Mouse (Mus musculus) CH12.LX (cell line): Measurements from ENCODE around the gene Grrp1.
A peak's percentile ranks its signal among the peaks of the same experiment; 100 is the strongest.

Source experiments
- CHD2 ChIP-seq: IDR thresholded peaks from 2 replicates; pipeline ENCODE4 v1.6.1; 2011; ENCODE audit warnings: low read length, improper control_type of control experiment
- CTCF ChIP-seq, 2 experiments: IDR thresholded peaks in 1 of 2; conservative IDR thresholded peaks in 1 of 2; 2 replicates each; pipeline ENCODE4 v1.5.1; 2011 to 2012; ENCODE audit warnings: low read depth in 2 of 2, low read length in 2 of 2, improper control_type of control experiment in 1 of 2, inconsistent platforms in 1 of 2, mild to moderate bottlenecking in 1 of 2, moderate library complexity in 1 of 2
- E2F4 ChIP-seq: IDR thresholded peaks from 2 replicates; pipeline ENCODE4 v1.6.1; 2011; ENCODE audit warnings: low read depth, low read length, improper control_type of control experiment; ENCODE audit not compliant: insufficient replicate concordance
- ELF1 ChIP-seq: IDR thresholded peaks from 2 replicates; pipeline ENCODE4 v1.6.1; 2014; ENCODE audit warnings: low read depth, mild to moderate bottlenecking, inconsistent platforms, low read length, improper control_type of control experiment
- JUND ChIP-seq: conservative IDR thresholded peaks from 2 replicates; pipeline ENCODE4 v1.6.1; 2011; ENCODE audit warnings: low read depth, low read length, improper control_type of control experiment
- KAT2A ChIP-seq: IDR thresholded peaks from 2 replicates; pipeline ENCODE4 v1.6.1; 2012; ENCODE audit warnings: low read length, improper control_type of control experiment, inconsistent platforms; ENCODE audit not compliant: insufficient replicate concordance
- MAFK ChIP-seq: IDR thresholded peaks from 2 replicates; pipeline ENCODE4 v1.6.1; 2011; ENCODE audit warnings: low read length, improper control_type of control experiment; ENCODE audit not compliant: insufficient replicate concordance
- MXI1 ChIP-seq: IDR thresholded peaks from 2 replicates; pipeline ENCODE4 v1.6.1; 2011; ENCODE audit warnings: mild to moderate bottlenecking, low read depth, low read length, improper control_type of control experiment
- NRF1 ChIP-seq: IDR thresholded peaks from 2 replicates; pipeline ENCODE4 v1.6.1; 2014; ENCODE audit warnings: low read depth, mild to moderate bottlenecking, inconsistent platforms, low read length, improper control_type of control experiment, moderate library complexity
- POLR2A ChIP-seq: IDR thresholded peaks from 2 replicates; pipeline ENCODE4 v1.6.1; 2011; ENCODE audit warnings: low read depth, mild to moderate bottlenecking, improper control_type of control experiment, low read length
- POLR2AphosphoS2 ChIP-seq: IDR thresholded peaks from 2 replicates; pipeline ENCODE4 v1.6.1; 2011; ENCODE audit warnings: low read depth, low read length, improper control_type of control experiment
- RAD21 ChIP-seq: IDR thresholded peaks from 2 replicates; pipeline ENCODE4 v1.6.1; 2011; ENCODE audit warnings: low read depth, mild to moderate bottlenecking, low read length, improper control_type of control experiment, moderate library complexity
- TCF12 ChIP-seq: IDR thresholded peaks from 2 replicates; pipeline ENCODE4 v1.6.1; 2014; ENCODE audit warnings: low read depth, mild to moderate bottlenecking, inconsistent platforms, low read length, improper control_type of control experiment
- USF1 ChIP-seq: IDR thresholded peaks from 2 replicates; pipeline ENCODE4 v1.6.1; 2014; ENCODE audit warnings: low read depth, mild to moderate bottlenecking, inconsistent platforms, low read length, improper control_type of control experiment

GRCm38 (mm10) chr4:134296523-134296922 lies 42.6 kb upstream of the Grrp1 start:
- TF ChIP-seq MXI1 (no peak), KAT2A (no peak), CTCF (conservative IDR thresholded peaks at IDR 0.05 in 1 of 2, IDR thresholded peaks at IDR 0.05 in 1 of 2; ENCODE audit: low read depth in 2 of 2, low read length in 2 of 2) (peak; percentile 27 to 31; a peak in 3 of 4 replicates), JUND (no peak), NRF1 (no peak), CHD2 (no peak), POLR2AphosphoS2 (no peak), MAFK (no peak), TCF12 (no peak), USF1 (no peak), ELF1 (no peak), RAD21 (no peak), POLR2A (no peak), E2F4 (no peak)
